Mouse (Mus musculus) limb, embryonic 12.5 days (tissue): ENCODE measurements around the gene Nrf1. TPM values are rescaled to one million over a fixed set of nuclear protein-coding genes. Genes with fewer than 3 reads are reported as not detected.

ENCODE experiments used
- ATAC-seq: fragments of 200-750 bp; cut with Nextera tagmentation; 2 replicates; pipeline ENCODE4 v1.8.0; 2017; ENCODE audit warnings: low read depth, moderate TSS enrichment; ENCODE audit not compliant: insufficient number of reproducible peaks, insufficient read depth, low FRiP score, low TSS enrichment
- H3K27ac ChIP-seq: fragments of 300-500 bp; sonication (generic); 2 replicates; pipeline ENCODE4 v1.5.1; 2016; ENCODE audit warnings: mild to moderate bottlenecking, moderate library complexity
- H3K27me3 ChIP-seq: fragments of 300-500 bp; sonication (generic); 2 replicates; pipeline ENCODE4 v1.6.1; 2016; ENCODE audit warnings: mild to moderate bottlenecking, moderate library complexity
- H3K36me3 ChIP-seq: fragments of 300-500 bp; sonication (generic); 2 replicates; pipeline ENCODE4 v1.6.1; 2016; ENCODE audit warnings: mild to moderate bottlenecking, moderate library complexity
- H3K4me1 ChIP-seq: fragments of 300-500 bp; sonication (generic); replicated peaks from 2 replicates; pipeline ENCODE4 v1.6.1; 2016
- H3K4me2 ChIP-seq: fragments of 300-500 bp; sonication (generic); 2 replicates; pipeline ENCODE4 v1.6.1; 2016; ENCODE audit warnings: mild to moderate bottlenecking, moderate library complexity
- H3K4me3 ChIP-seq: fragments of 300-500 bp; sonication (generic); replicated peaks from 2 replicates; pipeline ENCODE4 v1.5.1; 2016; ENCODE audit warnings: mild to moderate bottlenecking
- H3K9ac ChIP-seq: fragments of 300-500 bp; sonication (generic); replicated peaks from 2 replicates; pipeline ENCODE4 v1.6.1; 2016; ENCODE audit warnings: mild to moderate bottlenecking, moderate library complexity
- H3K9me3 ChIP-seq: fragments of 300-500 bp; sonication (generic); 2 replicates; pipeline ENCODE4 v1.6.1; 2016; ENCODE audit warnings: mild to moderate bottlenecking, moderate library complexity
- WGBS: fragments of 180-500 bp; shearing (Covaris S2); methylation state at CpG from one replicate; pipeline ENCODE4 v1.1.7; 2016; 5-methylcytosine and 5-hydroxymethylcytosine counted together
- polyA plus RNA-seq: library from polyadenylated mRNA; unstranded; fragments of >200 nt; fragmentation: Nextera tagmentation; extraction: Ambion mirVana; gene quantifications from 2 replicates; pipeline ENCODE4 v1.2.1, GENCODE M21; 2016

The Nrf1 gene
- polyA plus RNA-seq, result 75.0 and 75.7 TPM in 2 replicates

- ATAC-seq, result peak; percentile 92
- peak within 1 kb of the TSS; percentile 100 for H3K27ac ChIP-seq
- H3K4me2 ChIP-seq, result peak within 1 kb of the TSS; percentile 73
- H3K4me3 ChIP-seq, result peak within 1 kb of the TSS; percentile 98
- H3K4me1 ChIP-seq, result peaks cover 15% of the 10 kb centered on the region
- H3K9ac ChIP-seq, result peak within 1 kb of the TSS; percentile 100
- no peaks in the 10 kb centered on the region for H3K9me3 ChIP-seq
- H3K36me3 ChIP-seq, result no peaks in the 10 kb centered on the region
- under 1% methylated on average over 73 of the region's 78 CpGs for WGBS
- H3K27me3 ChIP-seq, result no peaks in the 10 kb centered on the region
These were observed at the start of gene Nrf1 for GRCm38 (mm10) chr6:30047271-30048162. Gene Nrf1 (plus strand): TSS chr6:30047988.

- Histone ChIP-seq H3K4me2 (no peak overlapping the region), H3K27me3 (no peaks in the 10 kb centered on the region), H3K4me1 (no peaks in the 10 kb centered on the region), H3K4me3 (no peak overlapping the region), H3K9ac (no peak overlapping the region), H3K27ac (no peak overlapping the region), H3K36me3 (no peaks in the 10 kb centered on the region), H3K9me3 (no peaks in the 10 kb centered on the region)
- ATAC-seq, result no peak
- WGBS, result 60% methylated on average over 9 of the region's 9 CpGs
These were observed 49.6 kb upstream of the Nrf1 start for GRCm38 (mm10) chr6:29998140-29998539.

- Histone ChIP-seq H3K27ac (no peak overlapping the region), H3K27me3 (no peaks in the 10 kb centered on the region)
These were observed 49.0 kb upstream of the Nrf1 start for GRCm38 (mm10) chr6:29998771-29999170.

GRCm38 (mm10) chr6:30002628-30003027 is 45.2 kb upstream of the Nrf1 start:
- ATAC-seq, result no peak

More at GRCm38 (mm10) chr6:29998771-29999170, 49.0 kb upstream of the Nrf1 start:
- no peaks in the 10 kb centered on the region for H3K9me3 ChIP-seq
- no peak overlapping the region for H3K4me3 ChIP-seq
- no peaks in the 10 kb centered on the region for H3K4me1 ChIP-seq
- ATAC-seq, result no peak
- WGBS, result 51% methylated on average over 4 of the region's 4 CpGs
- H3K9ac ChIP-seq, result no peak overlapping the region
- H3K36me3 ChIP-seq, result no peaks in the 10 kb centered on the region
- H3K4me2 ChIP-seq, result no peak overlapping the region

GRCm38 (mm10) chr6:30005851-30006250 is 41.9 kb upstream of the Nrf1 start:
- Histone ChIP-seq H3K36me3 (no peaks in the 10 kb centered on the region), H3K9me3 (no peaks in the 10 kb centered on the region), H3K27me3 (no peaks in the 10 kb centered on the region), H3K9ac (no peak overlapping the region), H3K4me1 (peaks cover 18% of the 10 kb centered on the region; the same call in 1 of the 2 replicates), H3K4me2 (no peak overlapping the region), H3K4me3 (no peak overlapping the region), H3K27ac (no peak overlapping the region)
- ATAC-seq, result no peak
- 100% methylated on average over 1 of the region's 1 CpGs for WGBS

More at GRCm38 (mm10) chr6:30002628-30003027, 45.2 kb upstream of the Nrf1 start:
- no peak overlapping the region for H3K4me2 ChIP-seq
- H3K36me3 ChIP-seq, result no peaks in the 10 kb centered on the region
- no peak overlapping the region for H3K4me3 ChIP-seq
- H3K27ac ChIP-seq, result no peak overlapping the region
- no peak overlapping the region for H3K9ac ChIP-seq
- no peaks in the 10 kb centered on the region for H3K27me3 ChIP-seq
- no peaks in the 10 kb centered on the region for H3K9me3 ChIP-seq
- H3K4me1 ChIP-seq, result no peaks in the 10 kb centered on the region
- WGBS, result 79% methylated on average over 9 of the region's 9 CpGs

GRCm38 (mm10) chr6:30009204-30009603 is 38.6 kb upstream of the Nrf1 start:
- Histone ChIP-seq H3K27me3 (no peaks in the 10 kb centered on the region), H3K27ac (0 out of 2 replicates have a peak overlapping the region, but pooled peaks have one; percentile 41), H3K9me3 (no peaks in the 10 kb centered on the region), H3K4me3 (no peak overlapping the region), H3K9ac (no peak overlapping the region), H3K4me2 (no peak overlapping the region), H3K4me1 (peaks cover 21% of the 10 kb centered on the region; the same call in 1 of the 2 replicates), H3K36me3 (no peaks in the 10 kb centered on the region)
- 55% methylated on average over 7 of the region's 7 CpGs for WGBS
- ATAC-seq, result no peak

- Histone ChIP-seq H3K9me3 (no peaks in the 10 kb centered on the region), H3K4me1 (peaks cover 18% of the 10 kb centered on the region; the same call in 1 of the 2 replicates), H3K27ac (no peak overlapping the region), H3K9ac (no peak overlapping the region), H3K27me3 (no peaks in the 10 kb centered on the region), H3K4me3 (no peak overlapping the region), H3K36me3 (no peaks in the 10 kb centered on the region), H3K4me2 (no peak overlapping the region)
- WGBS, result 6% methylated on average over 2 of the region's 2 CpGs
- no peak for ATAC-seq
These were observed 34.3 kb upstream of the Nrf1 start for GRCm38 (mm10) chr6:30013520-30013919.

DNA sequence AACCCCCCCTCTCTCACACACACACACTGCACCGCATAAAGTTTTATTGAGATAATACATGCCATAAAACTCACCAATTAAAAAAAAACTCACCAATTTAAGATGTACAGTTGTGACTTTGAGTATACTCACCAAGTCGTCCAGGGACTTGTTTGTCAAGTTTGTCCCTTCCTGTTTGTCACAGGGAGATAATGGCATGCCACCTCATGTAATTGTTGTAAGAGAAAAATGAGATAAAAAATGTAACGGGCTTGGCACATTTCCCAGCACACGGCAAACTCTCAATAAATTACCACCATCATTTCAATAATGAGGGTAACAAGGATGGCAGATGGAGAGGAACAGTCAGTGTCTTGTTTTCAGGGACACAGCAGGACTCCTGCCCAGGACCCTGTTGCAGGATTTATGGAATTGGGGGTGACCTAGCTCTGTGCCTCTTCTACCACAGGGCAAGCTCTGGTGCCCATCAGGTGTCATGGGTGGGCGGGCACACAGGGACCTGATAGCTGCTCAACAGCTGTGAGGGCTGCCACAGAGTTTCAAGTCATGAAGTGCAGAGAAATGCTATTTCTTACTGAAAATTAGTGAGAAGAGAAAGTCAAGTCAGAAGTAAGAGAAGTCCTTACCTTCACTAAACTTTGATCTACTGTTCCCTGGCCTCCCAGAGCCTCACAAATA is 33.5 kb upstream of the Nrf1 start:
- Histone ChIP-seq H3K27ac (no peak overlapping the region), H3K27me3 (no peaks in the 10 kb centered on the region), H3K4me3 (no peak overlapping the region), H3K9ac (no peak overlapping the region), H3K4me2 (no peak overlapping the region), H3K36me3 (no peaks in the 10 kb centered on the region), H3K4me1 (peaks cover 12% of the 10 kb centered on the region; the same call in 1 of the 2 replicates), H3K9me3 (no peaks in the 10 kb centered on the region)
- 65% methylated on average over 5 of the region's 5 CpGs for WGBS
- no peak for ATAC-seq

- no peak overlapping the region for H3K9ac ChIP-seq
- WGBS, result 85% methylated on average over 1 of the region's 1 CpGs
- no peaks in the 10 kb centered on the region for H3K9me3 ChIP-seq
- H3K4me1 ChIP-seq, result no peaks in the 10 kb centered on the region; the same call in 1 of the 2 replicates
- no peaks in the 10 kb centered on the region for H3K27me3 ChIP-seq
- no peak overlapping the region for H3K27ac ChIP-seq
- no peak overlapping the region for H3K4me2 ChIP-seq
- no peak overlapping the region for H3K4me3 ChIP-seq
- no peak for ATAC-seq
- H3K36me3 ChIP-seq, result no peaks in the 10 kb centered on the region
These were observed 26.5 kb upstream of the Nrf1 start for GRCm38 (mm10) chr6:30021241-30021640.

GRCm38 (mm10) chr6:30021656-30022055 is 26.1 kb upstream of the Nrf1 start:
- H3K9me3 ChIP-seq, result no peaks in the 10 kb centered on the region
- no peak overlapping the region for H3K27ac ChIP-seq
- H3K4me2 ChIP-seq, result no peak overlapping the region
- no peaks in the 10 kb centered on the region for H3K36me3 ChIP-seq
- H3K27me3 ChIP-seq, result no peaks in the 10 kb centered on the region
- H3K4me1 ChIP-seq, result peaks cover 2% of the 10 kb centered on the region; the same call in 1 of the 2 replicates
- H3K9ac ChIP-seq, result no peak overlapping the region
- 52% methylated on average over 5 of the region's 5 CpGs for WGBS
- no peak overlapping the region for H3K4me3 ChIP-seq
- no peak for ATAC-seq

GRCm38 (mm10) chr6:30026799-30027198 is 21.0 kb upstream of the Nrf1 start:
- Histone ChIP-seq H3K4me2 (no peak overlapping the region), H3K9ac (no peak overlapping the region), H3K36me3 (no peaks in the 10 kb centered on the region), H3K27me3 (no peaks in the 10 kb centered on the region), H3K27ac (no peak overlapping the region), H3K4me3 (no peak overlapping the region), H3K4me1 (peaks cover 6% of the 10 kb centered on the region; the same call in 1 of the 2 replicates), H3K9me3 (no peaks in the 10 kb centered on the region)
- no peak for ATAC-seq
- 46% methylated on average over 10 of the region's 10 CpGs for WGBS
